Mouse (Mus musculus): ENCODE measurements around the gene Abhd17a. TPM values are rescaled to one million over a fixed set of nuclear protein-coding genes. Genes with fewer than 3 reads are reported as not detected.

Gene Abhd17a
- polyA plus RNA-seq, 1 experiment from 2014 or later = 86.5 TPM

DNA sequence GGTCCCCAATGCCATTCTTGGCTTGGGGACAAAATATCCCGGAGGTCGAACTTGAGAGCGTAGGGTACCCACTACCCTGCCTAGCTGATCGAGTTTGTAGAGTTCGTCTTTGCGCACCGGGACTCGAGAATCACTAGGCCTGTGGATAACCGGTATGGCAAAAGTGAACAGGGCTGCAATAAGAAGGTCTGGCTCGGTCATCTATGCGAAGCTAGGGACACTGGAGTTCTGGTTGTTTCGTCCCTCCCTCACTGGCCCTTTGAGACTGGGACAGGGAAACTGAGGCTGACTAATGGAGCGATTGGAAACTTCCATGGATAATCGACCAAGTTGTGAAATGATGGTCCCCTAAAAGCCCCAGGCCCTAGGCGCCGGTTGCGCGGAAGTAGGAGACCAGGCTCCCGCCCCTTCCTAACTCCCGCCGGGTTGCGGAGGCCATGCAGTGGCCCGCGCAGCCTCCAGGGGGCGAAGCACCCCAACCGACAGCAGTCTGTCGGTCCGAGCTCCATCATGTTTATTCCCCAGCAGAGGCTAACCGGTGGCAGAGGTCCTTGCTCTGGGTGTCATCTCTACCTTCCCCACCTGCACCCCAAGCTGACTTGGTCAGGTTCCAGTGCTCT is 11.9 kb downstream of the Abhd17a start:
- Histone ChIP-seq H3K4me3 (ENCODE audit: low read length) (peak overlapping the region; percentile 82), H3K9ac (replicated peaks; ENCODE audit: low read length) (peak overlapping the region; percentile 87), H3K4me2 (replicated peaks; ENCODE audit: low read depth, low read length) (peak overlapping the region; percentile 97), H3K36me3 (ENCODE audit: insufficient read depth, low read length) (peaks cover under 1% of the 10 kb centered on the region; the same call in 1 of the 2 replicates), H3K9me3 (ENCODE audit: low read length) (no peaks in the 10 kb centered on the region), H3K4me1 (ENCODE audit: insufficient read depth, low read length) (peaks cover 43% of the 10 kb centered on the region), H3K27me3 (ENCODE audit: insufficient read depth, low read length) (no peaks in the 10 kb centered on the region), H3K27ac (ENCODE audit: low read length) (peak overlapping the region; percentile 97)
- peak; percentile 40 for ATAC-seq (ENCODE audit: low FRiP score, low TSS enrichment)
- 0% methylated on average over 29 of the region's 29 CpGs for WGBS

DNA sequence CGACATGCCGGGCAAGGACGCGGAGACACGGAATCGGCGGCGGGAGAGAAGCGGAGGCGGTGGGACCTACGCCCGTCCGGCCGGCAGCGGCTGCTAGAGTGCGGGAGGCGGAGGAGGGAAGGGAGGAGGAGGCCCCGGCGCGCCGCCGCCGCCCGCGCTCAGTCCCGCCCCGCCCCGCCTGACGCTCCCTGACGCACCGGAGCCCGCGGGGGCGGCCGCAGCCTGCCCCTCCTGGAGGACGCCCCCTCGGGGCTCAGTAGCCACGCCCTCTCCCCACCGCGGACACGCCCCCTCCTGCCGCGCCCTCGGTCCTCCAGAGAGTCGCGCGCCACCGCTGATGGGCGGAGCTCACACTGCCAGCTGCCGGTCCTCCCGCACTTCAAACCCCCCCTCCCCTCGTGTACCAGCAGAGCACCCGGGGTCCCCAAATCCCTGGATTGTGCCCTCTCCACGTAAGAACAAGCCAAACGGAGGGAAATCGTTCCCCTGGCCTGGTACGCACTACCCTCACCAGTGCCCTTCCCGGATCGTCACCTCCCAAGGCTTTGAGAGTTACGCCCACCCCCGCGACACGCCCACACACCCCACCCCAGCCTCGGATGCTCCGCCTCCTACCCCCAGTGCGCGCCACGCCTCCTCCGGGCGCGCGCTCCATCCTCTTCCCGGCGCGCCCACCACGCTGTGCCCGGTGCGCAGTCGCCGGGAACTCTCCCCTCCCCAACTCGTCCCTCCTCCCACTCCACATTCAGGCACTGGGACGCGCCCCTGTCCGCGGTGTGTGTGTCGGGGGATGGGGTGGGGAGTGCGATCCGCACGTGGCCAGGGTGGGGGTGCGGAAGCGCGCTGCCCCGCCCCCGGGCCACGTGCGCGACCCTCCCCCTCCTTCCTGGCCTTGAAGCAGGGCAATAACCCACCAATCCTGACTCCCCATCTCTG is 12.7 kb downstream of the Abhd17a start, which contains the start of gene Klf16:
Gene Klf16, minus strand, starts transcription at position 127 of the 936 bp plus-strand sequence.
- no peaks in the 10 kb centered on the region for H3K36me3 ChIP-seq (ENCODE audit: insufficient read depth, low read length)
- H3K9me3 ChIP-seq (ENCODE audit: low read length) = no peaks in the 10 kb centered on the region
- H3K27ac ChIP-seq (ENCODE audit: low read length) = peak within 1 kb of the TSS; percentile 97
- peak within 1 kb of the TSS; percentile 87 for H3K9ac ChIP-seq (replicated peaks; ENCODE audit: low read length)
- under 1% methylated on average over 57 of the region's 97 CpGs for WGBS
- H3K4me1 ChIP-seq (ENCODE audit: insufficient read depth, low read length) = peaks cover 43% of the 10 kb centered on the region
- peak within 1 kb of the TSS; percentile 97 for H3K4me2 ChIP-seq (replicated peaks; ENCODE audit: low read depth, low read length)
- peak; percentile 77 for ATAC-seq (ENCODE audit: low FRiP score, low TSS enrichment)
- H3K27me3 ChIP-seq (ENCODE audit: insufficient read depth, low read length) = no peaks in the 10 kb centered on the region
- peak within 1 kb of the TSS; percentile 82 for H3K4me3 ChIP-seq (ENCODE audit: low read length)

DNA sequence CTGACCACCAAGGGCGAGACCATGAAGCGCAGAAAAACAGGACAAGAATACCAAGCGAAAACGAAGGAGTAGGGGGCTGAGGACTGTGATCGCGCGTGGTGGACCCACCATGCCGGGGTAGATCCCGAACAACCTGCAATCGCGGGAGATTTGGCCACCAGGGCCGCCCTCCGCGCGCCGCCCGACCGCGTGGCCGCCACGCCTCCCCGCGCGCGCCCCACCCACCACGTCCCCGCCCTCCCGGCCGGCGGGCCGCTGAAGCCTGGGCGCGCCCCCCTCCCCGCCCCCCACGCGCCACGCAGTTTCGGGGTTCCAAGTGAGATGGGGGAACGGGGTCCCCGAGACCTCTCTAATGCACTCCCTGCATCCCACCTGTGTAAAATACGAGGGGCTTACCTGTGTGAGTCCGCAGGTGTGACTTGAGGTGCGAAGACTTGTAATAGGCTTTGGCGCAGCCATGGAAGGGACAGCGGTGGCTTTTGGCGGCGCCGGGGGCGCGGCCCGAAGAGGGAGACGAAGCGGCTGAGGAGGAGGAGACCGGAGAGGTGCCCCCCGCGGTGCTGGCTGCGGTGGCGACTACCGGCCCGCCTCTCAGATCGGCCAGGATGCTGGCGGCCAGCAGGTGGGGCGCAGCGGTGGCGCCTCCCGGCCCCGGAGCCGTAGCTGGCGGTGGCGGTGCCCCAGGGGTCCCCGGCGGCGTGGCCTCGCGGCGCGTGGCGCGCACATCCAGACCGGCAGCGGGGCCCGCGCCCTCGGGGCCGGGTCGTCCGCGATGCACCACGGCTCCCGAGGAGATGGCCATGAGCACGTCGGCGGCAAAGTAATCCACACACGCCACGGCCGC is 13.6 kb downstream of the Abhd17a start:
- Histone ChIP-seq H3K4me3 (ENCODE audit: low read length) (peak overlapping the region; percentile 82), H3K27ac (ENCODE audit: low read length) (peak overlapping the region; percentile 97), H3K9ac (replicated peaks; ENCODE audit: low read length) (peak overlapping the region; percentile 87), H3K4me1 (ENCODE audit: insufficient read depth, low read length) (peaks cover 47% of the 10 kb centered on the region), H3K36me3 (ENCODE audit: insufficient read depth, low read length) (no peaks in the 10 kb centered on the region), H3K4me2 (replicated peaks; ENCODE audit: low read depth, low read length) (peak overlapping the region; percentile 97), H3K9me3 (ENCODE audit: low read length) (no peaks in the 10 kb centered on the region), H3K27me3 (ENCODE audit: insufficient read depth, low read length) (no peaks in the 10 kb centered on the region)
- WGBS = under 1% methylated on average over 84 of the region's 96 CpGs
- no peak for ATAC-seq (ENCODE audit: low FRiP score, low TSS enrichment)

DNA sequence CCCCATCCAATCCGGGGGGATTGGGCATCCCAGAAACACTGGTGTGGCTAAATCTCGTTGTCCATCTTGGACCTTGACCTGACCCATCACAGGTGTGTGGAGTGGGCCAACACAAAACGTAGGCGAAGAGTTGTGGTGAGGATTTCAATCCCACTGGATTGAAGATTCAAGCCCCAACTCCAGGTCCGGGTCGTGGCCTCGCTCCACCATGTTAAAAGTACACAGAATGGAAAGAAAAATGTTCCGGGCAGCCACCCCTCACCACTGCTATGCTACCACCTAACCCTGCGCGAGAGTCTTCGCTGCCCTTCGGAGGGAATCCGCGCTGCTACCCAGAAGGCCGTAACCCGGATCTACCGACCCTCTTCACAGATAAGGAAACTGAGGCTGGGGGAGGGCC is 14.2 kb downstream of the Abhd17a start:
- peak overlapping the region; percentile 87 for H3K9ac ChIP-seq (replicated peaks; ENCODE audit: low read length)
- H3K36me3 ChIP-seq (ENCODE audit: insufficient read depth, low read length) = no peaks in the 10 kb centered on the region
- H3K9me3 ChIP-seq (ENCODE audit: low read length) = no peaks in the 10 kb centered on the region
- peak overlapping the region; percentile 82 for H3K4me3 ChIP-seq (ENCODE audit: low read length)
- H3K4me2 ChIP-seq (replicated peaks; ENCODE audit: low read depth, low read length) = peak overlapping the region; percentile 97
- no peak for ATAC-seq (ENCODE audit: low FRiP score, low TSS enrichment)
- WGBS = 12% methylated on average over 17 of the region's 17 CpGs
- H3K27ac ChIP-seq (ENCODE audit: low read length) = no peak overlapping the region; the same call in 1 of the 2 replicates
- H3K27me3 ChIP-seq (ENCODE audit: insufficient read depth, low read length) = no peaks in the 10 kb centered on the region
- peaks cover 53% of the 10 kb centered on the region for H3K4me1 ChIP-seq (ENCODE audit: insufficient read depth, low read length)

DNA sequence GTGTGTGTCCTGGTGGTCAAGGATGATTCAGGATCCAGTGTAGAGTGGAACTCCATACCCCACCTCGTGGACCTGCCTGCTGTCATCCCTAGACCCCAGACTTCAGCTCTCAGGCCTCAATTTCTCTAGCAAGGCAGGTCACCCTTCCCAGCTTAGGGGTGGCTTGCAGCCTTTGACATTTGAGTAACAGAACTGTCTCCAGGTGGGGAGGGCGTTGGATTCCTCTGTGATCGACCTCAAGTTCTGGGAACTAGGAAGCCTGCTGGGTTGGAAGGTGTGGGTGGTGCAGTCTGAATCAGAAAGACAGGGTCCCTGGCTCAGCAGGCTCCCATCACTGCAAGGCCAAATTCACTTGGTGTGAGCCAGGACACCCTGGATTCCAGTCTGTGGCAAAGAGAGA is 15.2 kb downstream of the Abhd17a start:
- H3K27me3 ChIP-seq (ENCODE audit: insufficient read depth, low read length) = no peaks in the 10 kb centered on the region
- ATAC-seq (ENCODE audit: low FRiP score, low TSS enrichment) = no peak
- 63% methylated on average over 3 of the region's 3 CpGs for WGBS
- no peaks in the 10 kb centered on the region for H3K36me3 ChIP-seq (ENCODE audit: insufficient read depth, low read length)
- peaks cover 63% of the 10 kb centered on the region for H3K4me1 ChIP-seq (ENCODE audit: insufficient read depth, low read length)
- H3K9ac ChIP-seq (replicated peaks; ENCODE audit: low read length) = no peak overlapping the region
- H3K4me2 ChIP-seq (replicated peaks; ENCODE audit: low read depth, low read length) = no peak overlapping the region
- no peak overlapping the region for H3K4me3 ChIP-seq (ENCODE audit: low read length)
- H3K9me3 ChIP-seq (ENCODE audit: low read length) = no peaks in the 10 kb centered on the region
- H3K27ac ChIP-seq (ENCODE audit: low read length) = no peak overlapping the region

DNA sequence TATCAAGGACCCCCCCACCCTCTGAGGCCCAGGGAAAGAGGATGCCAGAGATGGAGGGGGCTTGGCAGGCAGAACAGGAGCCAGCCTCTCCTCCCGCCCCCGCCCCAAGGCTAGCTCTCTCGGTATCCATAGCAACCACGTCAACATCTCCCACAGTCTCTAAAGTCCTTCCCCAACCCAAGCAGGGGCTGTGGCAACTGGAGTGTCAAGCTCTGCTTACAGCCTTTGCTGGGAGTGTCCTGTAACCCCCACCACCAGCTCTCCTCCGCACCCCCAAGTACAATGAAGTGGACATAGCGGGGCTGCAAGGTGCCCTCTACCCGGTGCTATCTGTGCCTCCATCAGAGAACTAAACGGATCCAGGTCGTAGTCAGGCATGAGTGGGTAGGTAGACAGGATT is 16.2 kb downstream of the Abhd17a start:
- no peak overlapping the region for H3K4me3 ChIP-seq (ENCODE audit: low read length)
- no peak for ATAC-seq (ENCODE audit: low FRiP score, low TSS enrichment)
- H3K4me2 ChIP-seq (replicated peaks; ENCODE audit: low read depth, low read length) = no peak overlapping the region
- H3K27ac ChIP-seq (ENCODE audit: low read length) = no peak overlapping the region
- H3K27me3 ChIP-seq (ENCODE audit: insufficient read depth, low read length) = no peaks in the 10 kb centered on the region
- peaks cover 59% of the 10 kb centered on the region for H3K4me1 ChIP-seq (ENCODE audit: insufficient read depth, low read length)
- WGBS = 27% methylated on average over 9 of the region's 9 CpGs
- H3K36me3 ChIP-seq (ENCODE audit: insufficient read depth, low read length) = no peaks in the 10 kb centered on the region
- H3K9me3 ChIP-seq (ENCODE audit: low read length) = no peaks in the 10 kb centered on the region
- H3K9ac ChIP-seq (replicated peaks; ENCODE audit: low read length) = 0 out of 2 replicates have a peak overlapping the region, but pooled peaks have one; percentile 29

DNA sequence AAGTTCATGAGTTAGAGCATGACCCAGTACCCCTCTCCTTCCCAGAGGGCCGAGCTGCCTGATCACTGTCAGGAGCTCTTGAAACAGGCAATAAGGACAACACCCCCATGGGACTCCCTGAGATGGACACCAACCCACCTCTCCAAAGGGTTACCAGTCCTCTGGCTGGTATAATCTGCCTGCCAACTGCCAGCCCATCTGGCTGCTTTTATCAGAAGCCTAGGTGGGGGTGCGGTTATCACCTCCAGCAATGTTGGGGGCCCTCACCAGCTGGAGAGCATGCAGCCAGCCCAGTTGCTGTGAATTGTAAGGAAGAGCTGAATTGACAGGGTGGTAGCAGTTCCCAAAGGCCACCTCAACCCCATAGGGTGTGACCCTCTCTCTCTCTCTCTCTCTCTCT is 17.7 kb downstream of the Abhd17a start:
- ATAC-seq (ENCODE audit: low FRiP score, low TSS enrichment) = no peak
- no peak overlapping the region for H3K4me3 ChIP-seq (ENCODE audit: low read length)
- H3K4me1 ChIP-seq (ENCODE audit: insufficient read depth, low read length) = peaks cover 49% of the 10 kb centered on the region
- H3K27ac ChIP-seq (ENCODE audit: low read length) = no peak overlapping the region
- no peak overlapping the region for H3K9ac ChIP-seq (replicated peaks; ENCODE audit: low read length)
- H3K27me3 ChIP-seq (ENCODE audit: insufficient read depth, low read length) = no peaks in the 10 kb centered on the region
- 0 out of 2 replicates have a peak, but pooled peaks cover 8% of the 10 kb centered on the region for H3K36me3 ChIP-seq (ENCODE audit: insufficient read depth, low read length)
- 96% methylated on average over 2 of the region's 2 CpGs for WGBS
- H3K9me3 ChIP-seq (ENCODE audit: low read length) = no peaks in the 10 kb centered on the region
- no peak overlapping the region for H3K4me2 ChIP-seq (replicated peaks; ENCODE audit: low read depth, low read length)

DNA sequence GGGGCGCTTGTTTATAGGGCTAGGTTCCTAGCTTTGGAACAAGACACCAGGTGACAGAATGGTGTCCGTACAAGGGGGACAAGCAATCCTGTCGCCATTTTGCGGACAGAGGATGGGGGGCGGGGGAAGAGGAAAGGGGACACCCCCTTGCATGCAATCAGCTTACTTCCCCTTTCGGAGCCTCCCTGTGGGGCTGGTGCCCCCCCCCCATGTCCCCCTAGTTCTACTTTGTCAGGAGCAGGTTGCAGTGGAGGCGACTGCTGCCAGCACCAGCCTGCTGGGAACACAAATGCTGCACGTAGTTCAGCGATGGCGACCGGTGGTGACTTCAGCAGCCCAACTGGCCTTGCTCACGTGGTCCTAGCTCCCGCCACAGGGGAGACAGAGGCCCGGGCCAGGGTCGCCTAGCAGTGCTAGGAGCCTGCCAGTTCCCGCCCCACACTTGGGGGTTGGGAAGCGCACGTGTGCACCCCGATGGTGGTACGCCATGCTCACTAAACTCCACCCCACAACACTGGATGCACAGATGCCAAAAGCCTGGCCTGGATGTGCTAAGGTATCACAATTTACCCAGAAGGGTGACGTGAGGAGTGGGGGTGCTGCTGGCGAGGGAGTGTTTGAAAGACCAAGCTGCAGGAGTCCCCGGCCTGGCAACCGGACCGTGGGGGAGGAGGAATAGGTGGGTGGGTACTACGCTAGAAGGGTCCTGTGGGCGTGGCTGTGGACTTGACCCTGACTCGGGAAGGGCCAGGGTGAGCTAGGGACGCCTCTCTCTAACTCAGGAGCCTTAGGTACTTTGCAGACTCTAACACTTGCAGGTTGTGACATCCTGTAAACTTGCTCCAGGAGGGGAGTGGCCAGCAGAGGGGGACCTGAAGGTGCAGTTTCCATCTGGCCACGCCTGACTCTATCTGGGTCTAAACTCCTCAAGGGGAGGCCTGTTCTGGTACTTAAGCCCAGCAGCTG is 19.0 kb downstream of the Abhd17a start:
- ATAC-seq (ENCODE audit: low FRiP score, low TSS enrichment) = peak; percentile 20; the same call in 1 of the 2 replicates
- H3K27ac ChIP-seq (ENCODE audit: low read length) = peak overlapping the region; percentile 59
- H3K27me3 ChIP-seq (ENCODE audit: insufficient read depth, low read length) = no peaks in the 10 kb centered on the region
- H3K4me1 ChIP-seq (ENCODE audit: insufficient read depth, low read length) = peaks cover 55% of the 10 kb centered on the region
- peak overlapping the region; percentile 23 for H3K4me3 ChIP-seq (ENCODE audit: low read length)
- H3K4me2 ChIP-seq (replicated peaks; ENCODE audit: low read depth, low read length) = peak overlapping the region; percentile 50
- WGBS = 16% methylated on average over 30 of the region's 30 CpGs
- H3K36me3 ChIP-seq (ENCODE audit: insufficient read depth, low read length) = 0 out of 2 replicates have a peak, but pooled peaks cover 8% of the 10 kb centered on the region
- H3K9me3 ChIP-seq (ENCODE audit: low read length) = no peaks in the 10 kb centered on the region
- H3K9ac ChIP-seq (replicated peaks; ENCODE audit: low read length) = peak overlapping the region; percentile 45

Data from kidney, embryonic 16.5 days (tissue).